Mouse (Mus musculus): ENCODE measurements around the gene Ace3. TPM values are rescaled to one million over a fixed set of nuclear protein-coding genes. Genes with fewer than 3 reads are reported as not detected.

The Ace3 gene
- total RNA-seq, 2 experiments from 2014 or later, result not detected

DNA sequence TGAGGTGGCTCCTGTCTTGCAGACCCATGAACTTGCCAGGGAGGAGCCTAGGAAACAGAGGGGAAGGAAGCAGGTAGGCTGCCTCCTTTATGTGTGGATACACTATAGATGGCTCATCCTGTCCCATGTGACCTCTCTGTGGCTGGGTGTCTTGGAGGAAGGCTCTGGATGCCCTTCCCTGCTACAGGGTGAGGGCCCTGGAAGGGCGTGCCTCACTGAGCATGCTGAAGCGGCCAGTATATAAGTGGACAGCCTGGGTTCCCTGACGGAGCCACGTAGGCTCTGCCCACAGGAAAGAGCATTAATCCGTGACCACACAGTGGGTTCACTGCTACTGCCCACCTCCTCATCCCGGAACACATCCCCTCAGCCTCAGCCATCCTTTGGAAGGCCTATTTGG, 5.0 kb upstream of the Ace3 start:
- no peak overlapping the region for H3K27ac ChIP-seq
- intact Hi-C loops (cut with DNase I), result no loop called here
- no peak overlapping the region for H3K4me3 ChIP-seq
- TF ChIP-seq CTCF (IDR thresholded peaks at IDR 0.05), result no peak
- DNase-seq (ENCODE audit: extremely low spot score in 1 of 2, low spot score in 2 of 2), result no peak

DNA sequence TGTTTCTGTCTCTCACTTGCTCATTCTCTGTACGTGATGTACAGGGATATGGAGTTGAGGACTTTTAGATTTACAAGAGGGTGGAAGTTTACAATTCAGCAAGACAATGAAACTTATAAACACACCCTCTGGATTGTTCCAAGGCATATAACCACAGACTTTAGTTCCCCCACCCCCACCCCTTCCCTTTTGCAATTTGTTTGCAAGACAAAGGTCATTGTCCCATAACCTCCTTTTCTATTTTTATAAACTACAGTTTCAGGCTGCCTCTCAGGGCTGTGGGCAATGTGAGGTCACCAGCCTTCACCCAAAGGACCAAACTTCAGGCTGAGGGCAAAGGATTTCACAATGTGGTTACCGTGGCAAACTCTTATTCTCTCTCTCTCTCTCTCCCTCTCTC, 4.2 kb upstream of the Ace3 start:
- TF ChIP-seq CTCF (IDR thresholded peaks at IDR 0.05), result no peak

DNA sequence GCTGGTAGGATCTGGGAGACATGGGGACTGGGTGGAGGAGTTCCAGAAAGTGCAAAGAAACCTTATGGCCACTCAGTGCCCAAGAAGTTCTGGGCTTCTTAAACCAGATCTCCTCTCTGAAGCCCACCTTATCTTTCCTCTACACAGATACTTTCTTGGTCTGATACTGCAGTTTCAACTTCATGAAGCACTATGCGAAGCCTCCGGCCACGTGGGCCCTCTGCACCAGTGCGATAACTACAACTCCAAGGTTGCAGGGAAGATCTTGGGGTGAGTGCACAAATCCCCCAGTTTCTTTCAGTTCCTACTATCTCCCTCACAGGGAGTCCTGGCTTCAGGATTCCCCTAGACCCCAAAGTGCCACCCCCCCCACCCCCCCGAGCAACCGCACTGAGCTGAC, 5.6 kb downstream of the Ace3 start:
- no peak for DNase-seq (ENCODE audit: extremely low spot score in 1 of 2, low spot score in 2 of 2)
- Histone ChIP-seq H3K4me3 (no peak overlapping the region), H3K27ac (no peak overlapping the region)
- intact Hi-C loops (cut with DNase I), result loop anchor here (2.0 to 5.0 kb wide), 2 partner anchors 27 to 77 kb away; no protein-coding TSS in a partner anchor
- TF ChIP-seq CTCF (IDR thresholded peaks at IDR 0.05), result no peak

More for the DNA sequence above, 4.2 kb upstream of the Ace3 start:
- Histone ChIP-seq H3K27ac (no peak overlapping the region), H3K4me3 (no peak overlapping the region)
- intact Hi-C loops (cut with DNase I), result no loop called here
- DNase-seq (ENCODE audit: extremely low spot score in 1 of 2, low spot score in 2 of 2), result no peak

DNA sequence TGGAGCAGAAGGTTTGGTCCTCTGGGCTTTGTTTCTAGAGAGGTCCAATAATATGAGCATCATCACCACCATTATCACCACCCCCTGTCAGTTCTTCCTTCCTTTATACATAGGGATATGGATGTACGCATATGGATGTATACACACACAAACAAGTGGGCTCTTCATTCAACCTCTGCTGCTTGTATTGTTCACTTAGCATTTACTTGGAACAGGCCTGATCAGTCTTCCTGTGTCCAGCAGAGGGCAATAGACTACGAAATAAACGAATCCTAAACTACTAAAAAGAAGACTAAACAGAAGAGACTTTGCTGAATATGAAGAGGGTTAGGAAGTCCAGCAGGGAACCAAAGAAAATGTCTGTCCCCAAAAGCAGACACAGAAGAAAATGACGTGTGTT, 7.2 kb downstream of the Ace3 start:
- intact Hi-C loops (cut with DNase I), result loop anchor here (2.0 to 5.0 kb wide), 2 partner anchors 25 to 76 kb away; no protein-coding TSS in a partner anchor
- H3K27ac ChIP-seq, result no peak overlapping the region
- H3K4me3 ChIP-seq, result no peak overlapping the region
- TF ChIP-seq CTCF (IDR thresholded peaks at IDR 0.05), result peak; percentile 67
- DNase-seq (ENCODE audit: extremely low spot score in 1 of 2, low spot score in 2 of 2), result no peak

DNA sequence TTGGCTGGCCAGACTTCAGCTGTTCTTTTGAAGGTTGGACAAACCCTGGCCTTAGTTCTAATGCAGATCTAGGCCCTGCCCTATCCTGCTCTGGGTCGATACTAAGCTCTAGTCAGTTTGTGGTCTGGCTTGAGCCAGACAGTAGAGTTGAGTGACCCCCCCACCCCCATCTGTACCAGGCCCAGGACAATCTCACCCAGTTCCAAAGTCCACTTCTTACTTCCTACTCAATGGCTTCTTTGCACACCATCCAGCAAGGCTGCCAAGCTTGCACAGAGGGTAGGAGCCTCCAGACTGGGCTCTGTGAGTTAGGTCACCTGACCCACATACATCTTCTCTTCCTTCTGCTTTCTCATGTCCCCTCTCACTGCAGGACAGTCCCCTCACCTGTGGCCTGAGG, 10.1 kb downstream of the Ace3 start:
- DNase-seq (ENCODE audit: extremely low spot score in 1 of 2, low spot score in 2 of 2), result no peak
- no peak for TF ChIP-seq CTCF (IDR thresholded peaks at IDR 0.05)
- intact Hi-C loops (cut with DNase I), result loop anchor here (5.0 kb wide), 1 partner anchor 73 kb away; no protein-coding TSS in a partner anchor
- Histone ChIP-seq H3K27ac (no peak overlapping the region), H3K4me3 (no peak overlapping the region)

DNA sequence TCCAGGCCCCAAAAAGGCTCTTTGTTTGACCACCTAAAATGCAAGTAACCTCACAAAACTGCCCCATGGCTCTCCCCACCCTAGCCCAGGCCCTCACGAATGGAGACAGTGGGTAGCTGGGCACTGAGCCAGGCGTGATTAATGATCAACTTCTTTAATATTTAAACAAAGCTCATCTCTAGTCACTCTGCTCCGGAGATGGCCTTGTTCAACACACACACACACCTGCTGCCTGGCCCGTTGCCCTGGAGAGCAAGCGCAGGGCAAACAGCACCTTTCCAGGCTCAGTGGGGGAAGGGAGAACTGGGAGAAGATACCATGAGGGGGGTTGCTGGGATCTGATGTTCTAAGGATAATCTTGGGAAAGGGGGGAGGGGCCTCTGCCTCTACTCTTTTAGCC, 11.5 kb downstream of the Ace3 start:
- TF ChIP-seq CTCF (IDR thresholded peaks at IDR 0.05), result no peak
- Histone ChIP-seq H3K4me3 (no peak overlapping the region), H3K27ac (no peak overlapping the region)
- no peak for DNase-seq (ENCODE audit: extremely low spot score in 1 of 2, low spot score in 2 of 2)
- intact Hi-C loops (cut with DNase I), result no loop called here

DNA sequence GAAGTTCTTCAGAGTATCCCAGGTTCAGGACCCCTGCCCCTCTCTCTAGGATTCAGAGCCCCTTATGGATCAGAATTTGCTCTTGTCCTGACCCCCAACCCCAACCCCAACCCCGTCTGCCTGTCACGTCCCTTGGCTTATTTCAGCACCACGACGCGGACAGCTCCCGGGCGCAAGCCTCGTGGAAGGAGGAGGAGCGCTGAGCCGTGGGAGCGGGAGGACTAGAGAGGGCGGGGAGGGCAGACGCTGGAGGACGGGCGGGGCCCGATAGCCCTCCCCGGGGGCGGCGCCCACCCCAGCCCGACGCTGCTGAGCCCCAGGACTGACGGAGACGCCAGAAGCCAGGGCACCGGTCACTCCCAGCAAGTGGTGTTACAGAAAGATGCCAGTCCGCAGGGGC, 13.3 kb downstream of the Ace3 start, which contains the start of gene Kcnh6:
TSS of gene Kcnh6 (plus strand) at position 304 of the 400 bp plus-strand sequence.
- DNase-seq (ENCODE audit: extremely low spot score in 1 of 2, low spot score in 2 of 2), result peak in 1 of 2 experiments; percentile 25
- H3K27ac ChIP-seq, result no peak within 1 kb of the TSS
- no peak for TF ChIP-seq CTCF (IDR thresholded peaks at IDR 0.05)
- intact Hi-C loops (cut with DNase I), result no loop called here
- H3K4me3 ChIP-seq, result no peak within 1 kb of the TSS

DNA sequence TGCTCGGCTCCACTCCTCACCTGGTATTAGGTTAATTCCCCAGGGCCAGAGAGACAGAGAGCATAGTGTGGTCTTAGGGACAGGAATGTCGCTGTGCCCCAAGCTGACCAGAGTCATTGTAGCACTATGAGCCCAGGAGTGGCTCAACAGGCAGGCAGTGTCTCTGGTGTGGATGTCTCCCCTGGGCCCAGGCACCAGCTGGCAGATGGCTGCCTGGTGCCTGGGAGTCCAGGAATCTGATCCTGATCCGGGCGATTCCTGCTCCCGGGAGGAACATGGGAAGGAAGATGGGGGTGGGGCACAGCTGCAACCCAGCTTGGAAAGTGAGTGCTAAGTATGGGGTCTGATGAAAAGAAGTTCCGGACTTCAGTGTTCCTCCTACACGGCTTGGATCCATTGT, 18.2 kb downstream of the Ace3 start:
- TF ChIP-seq CTCF (IDR thresholded peaks at IDR 0.05), result no peak
- Histone ChIP-seq H3K27ac (no peak overlapping the region), H3K4me3 (no peak overlapping the region)
- intact Hi-C loops (cut with DNase I), result loop anchor here (10.0 kb wide), 1 partner anchor 668 kb away; no protein-coding TSS in a partner anchor
- no peak for DNase-seq (ENCODE audit: extremely low spot score in 1 of 2, low spot score in 2 of 2)

DNA sequence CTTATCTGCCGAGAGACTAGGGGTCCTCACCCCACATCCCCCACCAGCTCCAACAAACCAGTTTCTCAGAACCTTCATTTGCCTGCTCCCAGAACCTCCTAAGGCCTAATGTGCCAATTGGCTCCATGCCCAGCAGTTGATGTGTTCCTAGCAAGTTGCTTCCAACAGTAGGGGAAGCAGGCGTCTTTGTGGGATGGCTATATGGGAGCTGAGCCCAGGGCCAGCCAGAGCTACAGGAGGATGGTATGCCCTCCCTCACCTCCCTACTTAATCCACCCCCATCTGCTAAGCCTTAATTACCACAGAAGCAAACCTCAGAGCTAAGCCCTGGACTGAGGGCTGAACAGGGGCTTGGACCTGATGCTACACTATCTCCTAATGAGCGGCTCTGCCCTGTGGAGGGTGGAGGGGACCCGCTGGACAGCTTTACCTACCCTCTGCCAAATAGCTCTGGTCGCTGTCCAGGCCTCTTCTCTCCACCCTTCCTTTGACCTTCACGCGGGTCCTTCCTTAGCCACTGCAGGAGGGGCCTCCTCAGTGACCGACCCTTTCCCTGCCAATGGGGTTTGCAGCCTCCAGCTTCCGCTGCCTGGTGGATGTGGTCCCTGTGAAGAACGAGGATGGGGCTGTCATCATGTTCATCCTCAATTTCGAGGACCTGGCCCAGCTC, 19.2 kb downstream of the Ace3 start:
- peak in 1 of 2 experiments; percentile 37 for DNase-seq (ENCODE audit: extremely low spot score in 1 of 2, low spot score in 2 of 2)
- no peak overlapping the region for H3K4me3 ChIP-seq
- intact Hi-C loops (cut with DNase I), result loop anchor here (10.0 kb wide), 1 partner anchor 669 kb away; no protein-coding TSS in a partner anchor
- no peak for TF ChIP-seq CTCF (IDR thresholded peaks at IDR 0.05)
- no peak overlapping the region for H3K27ac ChIP-seq

DNA sequence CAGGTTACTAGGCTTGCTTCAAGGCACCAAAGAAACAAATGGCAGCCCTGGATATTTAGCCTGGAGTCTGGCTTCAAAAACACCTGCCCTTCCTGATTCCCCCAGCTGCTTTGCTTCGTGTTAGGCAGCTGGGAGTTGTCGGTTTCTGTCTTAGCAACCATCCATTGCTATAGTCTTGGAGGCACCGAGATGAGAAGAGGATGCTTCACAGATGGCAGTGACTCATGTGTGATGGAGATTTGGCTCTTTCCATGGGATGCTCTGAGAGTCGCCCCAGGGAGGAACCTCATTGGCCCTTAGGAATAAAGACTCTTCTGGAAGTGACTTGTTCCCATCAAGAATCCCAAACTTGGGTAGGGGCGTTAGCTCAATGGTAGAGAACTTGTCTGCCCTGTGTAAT, 22.0 kb downstream of the Ace3 start:
- no peak for TF ChIP-seq CTCF (IDR thresholded peaks at IDR 0.05)
- no peak overlapping the region for H3K27ac ChIP-seq
- no peak for DNase-seq (ENCODE audit: extremely low spot score in 1 of 2, low spot score in 2 of 2)
- intact Hi-C loops (cut with DNase I), result loop anchor here (10.0 kb wide), 1 partner anchor 672 kb away; no protein-coding TSS in a partner anchor
- no peak overlapping the region for H3K4me3 ChIP-seq

DNA sequence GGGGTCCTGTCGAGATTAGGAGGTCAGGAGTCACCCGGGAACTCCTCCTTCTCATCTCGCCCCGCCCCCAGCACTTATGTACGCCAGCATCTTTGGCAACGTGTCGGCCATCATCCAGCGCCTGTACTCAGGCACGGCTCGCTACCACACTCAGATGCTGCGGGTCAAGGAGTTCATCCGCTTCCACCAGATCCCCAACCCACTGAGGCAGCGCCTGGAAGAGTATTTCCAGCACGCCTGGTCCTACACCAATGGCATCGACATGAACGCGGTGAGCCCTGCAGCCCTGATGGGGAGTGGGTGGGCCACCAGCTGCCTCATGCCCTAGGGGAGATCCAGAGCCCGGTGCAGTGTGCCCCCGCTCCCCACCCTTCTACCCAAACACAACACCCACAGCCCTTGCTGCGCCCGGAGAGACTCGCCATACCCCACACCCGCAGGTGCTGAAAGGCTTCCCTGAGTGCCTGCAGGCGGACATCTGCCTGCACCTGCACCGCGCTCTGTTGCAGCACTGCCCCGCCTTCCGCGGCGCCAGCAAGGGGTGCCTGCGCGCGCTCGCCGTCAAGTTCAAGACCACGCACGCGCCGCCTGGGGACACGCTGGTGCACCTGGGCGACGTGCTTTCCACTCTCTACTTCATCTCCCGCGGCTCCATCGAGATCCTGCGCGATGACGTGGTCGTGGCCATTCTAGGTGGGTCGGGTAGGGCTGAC, 25.7 kb downstream of the Ace3 start:
- intact Hi-C loops (cut with DNase I), result loop anchor here (5.0 kb wide), 1 partner anchor 78 kb away; no protein-coding TSS in a partner anchor
- Histone ChIP-seq H3K27ac (peak overlapping the region; percentile 71), H3K4me3 (peak overlapping the region; percentile 54)
- peak; percentile 63 to 70 for DNase-seq (ENCODE audit: extremely low spot score in 1 of 2, low spot score in 2 of 2)
- no peak for TF ChIP-seq CTCF (IDR thresholded peaks at IDR 0.05)

DNA sequence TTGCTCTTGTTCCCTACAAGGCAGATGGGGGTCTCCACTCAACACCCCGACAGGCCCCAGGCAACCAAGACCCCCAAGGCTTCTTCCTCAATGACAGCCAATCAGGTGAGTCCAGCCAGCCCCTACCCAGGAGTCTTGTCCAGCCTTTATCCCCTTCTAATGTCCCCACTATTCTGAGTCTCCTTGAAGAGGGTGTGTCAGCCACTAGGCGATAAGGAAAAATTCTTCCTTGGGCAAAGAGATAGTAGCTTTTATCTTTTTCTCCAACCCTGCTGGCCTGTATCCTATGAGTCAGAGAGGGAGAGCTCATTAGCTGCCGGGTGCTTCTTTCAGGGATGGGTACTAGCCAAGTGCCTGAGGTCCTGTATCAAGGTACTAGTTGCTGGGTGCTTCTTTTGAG, 31.3 kb downstream of the Ace3 start:
- no peak overlapping the region for H3K4me3 ChIP-seq
- no peak for DNase-seq (ENCODE audit: extremely low spot score in 1 of 2, low spot score in 2 of 2)
- intact Hi-C loops (cut with DNase I), result loop anchor here (2.0 kb wide), 2 partner anchors 25 to 99 kb away; no protein-coding TSS in a partner anchor
- no peak for TF ChIP-seq CTCF (IDR thresholded peaks at IDR 0.05)
- H3K27ac ChIP-seq, result no peak overlapping the region
